Mouse (Mus musculus): ENCODE data around the gene Ylpm1.

The Ylpm1 gene

GRCm38 (mm10) chr12:85009776-85010175 is 13.7 kb downstream of the Ylpm1 start:
- no peak for DNase-seq

GRCm38 (mm10) chr12:85010541-85010940 is 14.4 kb downstream of the Ylpm1 start:
- DNase-seq, result no peak

GRCm38 (mm10) chr12:85012185-85012584 is 16.1 kb downstream of the Ylpm1 start:
- DNase-seq, result no peak

DNA sequence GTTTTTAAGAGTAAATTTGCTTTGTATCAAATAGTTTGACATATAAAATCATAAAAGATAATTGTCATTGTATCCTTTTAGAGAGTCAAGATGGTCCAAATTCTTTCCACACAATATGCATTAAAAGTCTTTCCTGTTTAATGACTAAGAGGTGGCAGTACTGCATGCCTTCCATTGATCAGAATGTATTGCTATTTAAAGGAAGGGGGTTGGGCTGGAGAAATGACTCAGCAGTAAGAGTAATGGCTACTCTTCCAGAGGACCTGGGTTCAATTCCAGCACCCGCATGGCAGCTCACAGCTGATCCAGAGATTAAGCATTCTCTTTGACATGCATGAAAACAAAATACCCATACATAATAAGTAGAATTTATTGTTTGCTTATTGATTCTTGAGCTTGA is 25.9 kb downstream of the Ylpm1 start:
- DNase-seq, result no peak

DNA sequence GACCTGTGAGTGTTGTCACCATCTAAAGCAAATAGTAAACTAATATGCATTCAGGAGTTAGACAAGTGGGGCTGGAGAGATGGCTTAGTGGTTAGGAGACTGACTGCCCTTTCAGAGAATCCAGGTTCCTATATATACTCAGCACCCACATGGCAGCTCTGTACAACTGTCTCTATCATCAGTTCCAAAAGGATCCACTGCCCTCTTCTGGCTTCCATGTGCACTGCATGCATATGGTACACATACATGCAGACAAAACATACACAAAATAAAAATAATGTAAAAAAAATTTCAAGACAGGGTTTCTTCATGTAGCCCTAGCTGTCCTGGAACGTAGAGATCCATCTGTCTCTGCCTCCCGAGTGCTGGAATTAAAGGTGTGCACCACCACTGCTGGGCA is 36.6 kb downstream of the Ylpm1 start:
- peak; percentile 18 to 28 for DNase-seq

GRCm38 (mm10) chr12:85051218-85051617 is 55.1 kb downstream of the Ylpm1 start:
- DNase-seq, result no peak

- DNase-seq, result no peak
Measured at GRCm38 (mm10) chr12:85071043-85071442, 74.9 kb downstream of the Ylpm1 start.

DNA sequence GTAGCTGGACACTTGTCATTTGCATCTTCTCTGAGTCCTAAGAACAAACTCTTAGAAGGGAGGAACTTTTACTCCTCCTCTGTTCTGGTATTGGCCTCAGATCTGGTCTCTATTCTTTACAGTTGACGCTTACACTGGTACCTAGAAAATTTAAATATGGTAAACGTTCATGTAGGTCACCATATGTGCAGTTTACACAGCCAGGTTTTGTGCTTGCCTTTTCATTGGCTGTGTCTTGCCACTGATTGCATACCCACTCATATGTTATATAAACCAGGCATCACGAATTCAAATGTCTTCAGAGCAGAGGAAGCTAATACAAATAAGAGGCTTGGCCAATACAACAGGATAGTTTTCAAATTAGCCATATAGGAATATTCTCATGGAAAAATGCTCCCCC is 81.0 kb downstream of the Ylpm1 start:
- DNase-seq, result no peak

DNA sequence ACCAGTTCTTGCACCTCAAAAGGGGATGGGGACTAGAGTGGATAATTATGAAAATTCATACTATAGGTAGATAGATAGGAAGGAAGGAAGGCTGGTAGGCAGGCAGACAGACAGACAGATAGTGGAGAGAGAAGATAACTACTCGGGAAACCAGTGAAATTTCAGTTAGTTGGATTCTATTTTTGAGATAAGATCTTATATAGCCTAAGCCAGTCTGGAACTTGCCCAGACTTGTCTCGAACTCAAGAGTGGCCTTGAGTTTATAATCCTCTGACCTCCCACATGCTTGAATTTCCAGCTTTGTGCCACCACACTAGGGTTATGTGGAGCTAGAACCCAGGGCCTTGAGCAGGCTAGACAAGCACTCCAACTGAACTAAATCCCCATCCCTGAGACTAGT is 88.1 kb downstream of the Ylpm1 start:
- no peak for DNase-seq

GRCm38 (mm10) chr12:85084941-85085340 is 88.8 kb downstream of the Ylpm1 start:
- DNase-seq, result no peak

DNA sequence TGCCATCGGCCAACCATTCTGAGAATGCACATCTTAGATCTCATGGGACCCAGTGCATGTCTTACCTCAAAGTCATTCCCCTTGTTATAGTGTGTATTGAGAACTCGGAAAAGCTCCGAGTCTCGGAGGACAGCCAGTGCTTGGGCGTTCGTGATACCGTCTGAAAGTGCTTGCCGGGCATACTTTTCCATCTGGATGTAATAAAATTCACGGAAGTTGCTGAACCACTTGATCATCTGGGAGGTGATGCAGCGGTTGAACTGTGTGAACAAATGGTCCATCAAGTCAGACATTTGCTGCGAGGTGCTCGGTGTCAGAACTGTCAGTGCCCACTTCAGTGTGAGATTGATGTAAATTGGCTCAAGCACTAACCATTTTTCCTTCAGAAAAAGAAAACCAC is 91.7 kb downstream of the Ylpm1 start:
- DNase-seq, result no peak

GRCm38 (mm10) chr12:85091190-85091589 is 95.1 kb downstream of the Ylpm1 start:
- DNase-seq, result no peak

DNA sequence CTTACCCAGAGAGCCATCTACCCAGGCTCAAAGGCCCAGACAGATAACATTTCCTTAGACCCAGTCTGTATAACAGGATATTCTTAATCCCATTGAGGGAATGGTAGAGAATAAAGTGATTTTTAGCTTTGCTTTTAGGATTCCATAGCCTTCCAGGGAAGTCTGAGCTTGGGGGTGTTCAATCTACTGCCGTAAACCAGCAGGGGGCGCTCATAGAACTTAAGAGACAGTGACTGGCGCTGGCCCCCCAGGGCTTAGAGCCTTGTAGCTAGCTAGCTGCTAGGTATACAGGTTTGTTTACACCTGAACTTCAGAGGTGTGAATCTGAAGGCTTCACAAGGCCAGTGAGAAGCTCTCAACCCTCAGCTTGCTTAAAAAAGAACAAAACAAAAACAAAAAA is 96.1 kb downstream of the Ylpm1 start:
- peak; percentile 63 to 72 for DNase-seq

DNA sequence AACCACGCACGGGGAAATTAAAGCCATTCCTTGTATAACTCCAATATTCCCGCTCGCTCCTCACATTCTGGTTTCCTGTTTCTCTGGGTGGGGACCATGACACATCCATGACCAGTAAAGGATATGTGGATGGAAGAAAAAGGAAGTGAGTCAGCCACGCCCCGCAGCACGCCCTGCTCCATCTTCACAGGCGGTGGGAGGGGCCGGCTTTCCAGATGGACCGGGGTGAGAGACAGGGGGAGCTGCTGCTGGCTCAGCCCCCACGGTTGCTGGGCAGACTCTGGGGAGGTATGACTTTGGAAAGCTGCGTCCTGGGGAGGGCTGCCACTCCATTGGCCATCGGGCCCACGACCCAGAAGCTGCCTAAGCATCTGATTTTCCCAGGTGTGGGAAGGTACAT is 97.9 kb downstream of the Ylpm1 start:
- no peak for DNase-seq

GRCm38 (mm10) chr12:85094706-85095105 is 98.6 kb downstream of the Ylpm1 start:
- DNase-seq, result no peak

- no peak for DNase-seq
Measured at GRCm38 (mm10) chr12:85095146-85095545, 99.0 kb downstream of the Ylpm1 start.

GRCm38 (mm10) chr12:85095859-85096258 is 99.7 kb downstream of the Ylpm1 start:
- no peak for DNase-seq

DNA sequence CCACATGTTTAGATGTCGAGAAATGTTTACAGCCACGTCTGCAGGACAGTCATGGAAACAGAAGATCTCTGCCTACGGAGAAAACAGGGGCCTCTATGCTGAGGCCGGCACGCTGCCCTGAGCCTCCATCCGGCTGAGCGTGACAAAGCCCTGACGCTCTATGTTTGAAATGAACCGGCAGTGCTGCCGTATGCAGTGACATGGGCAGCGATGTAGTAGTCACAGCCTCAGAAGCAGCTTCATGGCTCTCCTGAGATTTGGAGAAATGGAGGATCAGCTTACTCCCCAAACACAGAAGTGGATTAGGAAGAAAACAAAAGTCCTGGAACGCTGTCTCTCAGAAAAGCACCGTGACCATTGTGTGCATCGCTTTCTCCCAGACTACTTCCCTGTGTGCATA is 104.9 kb downstream of the Ylpm1 start:
- DNase-seq, result no peak

DNA sequence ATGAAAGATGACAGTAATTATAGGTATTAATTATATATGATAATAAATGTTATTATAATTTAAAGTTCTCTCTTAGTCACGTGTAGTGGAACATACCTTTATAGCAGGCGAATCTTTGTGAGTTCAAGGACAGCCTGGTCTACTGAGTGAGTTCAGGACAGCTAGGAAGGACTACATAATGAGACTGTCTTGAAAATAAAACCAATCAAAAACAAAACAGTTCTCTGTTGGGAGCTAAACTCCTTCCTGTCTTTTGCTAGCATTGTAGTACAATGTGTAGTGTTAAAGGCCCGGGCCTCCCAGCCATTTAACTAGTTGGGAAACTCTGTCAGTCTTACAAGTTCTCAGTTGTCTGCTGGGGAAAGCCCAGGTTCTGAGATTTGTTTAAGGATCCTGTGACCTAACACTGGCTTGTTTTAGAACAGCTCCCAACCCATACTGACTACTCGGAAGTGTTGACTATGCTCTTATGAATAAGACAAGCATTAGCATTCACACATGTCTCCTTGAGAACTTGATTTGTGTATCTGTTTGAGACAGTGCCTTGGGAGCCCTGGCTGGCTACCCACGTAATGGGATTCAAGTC is 105.5 kb downstream of the Ylpm1 start:
- no peak for DNase-seq

DNA sequence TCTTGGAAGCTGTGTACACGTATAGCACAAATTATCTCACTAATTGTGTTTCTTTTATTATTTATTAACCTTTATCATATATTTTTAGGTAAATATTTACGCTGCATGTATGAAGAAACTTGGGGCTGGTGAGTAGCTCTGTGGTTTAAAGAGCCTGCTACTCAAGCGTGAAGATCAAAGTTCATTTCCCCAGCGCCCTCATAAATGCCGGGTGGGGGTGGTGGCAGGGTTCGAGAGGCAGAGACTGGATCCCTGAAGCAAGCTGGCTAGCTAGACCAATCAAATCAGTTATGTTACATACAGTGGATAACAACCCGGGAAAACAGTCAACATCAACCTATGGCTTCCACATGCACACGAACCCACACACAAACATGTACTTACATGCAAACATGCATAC is 107.0 kb downstream of the Ylpm1 start:
- DNase-seq, result no peak

DNA sequence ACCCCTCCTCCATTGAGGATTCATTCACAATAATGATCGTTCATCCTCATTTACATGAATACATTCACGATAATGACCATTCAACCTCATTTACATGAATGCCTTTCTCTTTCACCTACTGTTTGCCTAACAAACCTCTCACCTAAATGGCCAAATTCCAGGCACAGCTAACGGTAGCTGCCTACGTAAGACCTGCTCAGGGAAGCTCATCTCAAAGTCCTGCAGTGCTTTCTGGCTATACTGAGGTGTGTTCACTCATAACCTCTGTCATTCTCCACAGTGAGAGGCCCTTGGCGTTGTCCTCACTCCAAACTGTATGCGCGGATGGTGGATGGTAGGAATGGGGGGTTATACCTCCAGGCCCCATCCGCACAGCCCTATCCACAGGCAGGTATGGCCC is 108.7 kb downstream of the Ylpm1 start:
- no peak for DNase-seq

GRCm38 (mm10) chr12:85106292-85106691 is 110.2 kb downstream of the Ylpm1 start:
- no peak for DNase-seq

- DNase-seq, result no peak
Measured at GRCm38 (mm10) chr12:85108643-85109042, 112.5 kb downstream of the Ylpm1 start.

DNA sequence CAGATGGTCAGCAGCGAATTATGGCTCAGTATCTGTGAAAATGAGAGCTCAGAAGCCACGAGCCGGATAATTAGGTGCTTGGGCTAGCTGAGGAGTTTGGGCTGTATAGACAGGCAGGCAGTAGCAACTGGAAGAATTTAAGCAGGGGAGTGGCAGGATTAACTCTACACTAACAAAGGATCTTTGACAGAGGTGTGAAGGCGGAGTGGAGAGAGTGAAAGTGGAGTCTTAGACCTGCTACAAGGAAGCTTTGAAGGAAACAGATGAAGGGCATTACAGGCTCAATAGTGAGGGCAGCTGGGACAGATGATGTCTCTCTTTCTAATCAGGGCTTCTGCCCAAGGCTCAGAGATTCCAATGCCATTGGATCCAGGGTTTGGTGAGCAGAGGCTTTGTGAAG is 113.3 kb downstream of the Ylpm1 start:
- DNase-seq, result no peak

- DNase-seq, result peak; percentile 23 to 32
Measured at GRCm38 (mm10) chr12:85110011-85110697, 114.0 kb downstream of the Ylpm1 start.
